Mouse (Mus musculus) MEL (cell line): ENCODE results near the gene Slc17a5. TPM values are rescaled to one million over a fixed set of nuclear protein-coding genes. Genes with fewer than 3 reads are reported as not detected.

Source experiments
- DNase-seq: peaks from one replicate; pipeline ENCODE4 v3.0.0; 2011; ENCODE audit warnings: low read depth, low spot score
- H3K27ac ChIP-seq: 2 replicates; pipeline ENCODE4 v1.5.1; 2012; ENCODE audit warnings: low read depth, mild to moderate bottlenecking, control low read depth, low read length, moderate library complexity; ENCODE audit not compliant: control insufficient read depth
- H3K27me3 ChIP-seq, 2 experiments: fragments of 150-350 bp in 1 of 2; sonication (generic) in 1 of 2; 2 replicates each; pipeline ENCODE4 v1.6.1; 2012; ENCODE audit warnings: low read length in 2 of 2, mild to moderate bottlenecking in 2 of 2, improper control_type of control experiment in 1 of 2, moderate library complexity in 1 of 2; ENCODE audit not compliant: insufficient read depth in 2 of 2, control insufficient read depth in 1 of 2
- H3K36me3 ChIP-seq, 2 experiments: 2 replicates each; pipeline ENCODE4 v1.6.1; 2012 to 2014; ENCODE audit warnings: low read length in 2 of 2, improper control_type of control experiment in 1 of 2, inconsistent platforms in 1 of 2, mild to moderate bottlenecking in 1 of 2; ENCODE audit not compliant: insufficient read depth in 2 of 2, control insufficient read depth in 1 of 2
- H3K4me1 ChIP-seq, 2 experiments: fragments of 150-350 bp in 1 of 2; sonication (generic) in 1 of 2; 2 replicates each; pipeline ENCODE4 v1.6.1; 2012; ENCODE audit warnings: low read length in 2 of 2, improper control_type of control experiment in 1 of 2, mild to moderate bottlenecking in 1 of 2; ENCODE audit not compliant: insufficient read depth in 2 of 2, control insufficient read depth in 1 of 2
- H3K4me3 ChIP-seq, 2 experiments: fragments of 150-350 bp in 1 of 2; sonication (generic) in 1 of 2; 2 replicates each; pipeline ENCODE4 v1.5.1; 2012; ENCODE audit warnings: low read depth in 2 of 2, low read length in 2 of 2, mild to moderate bottlenecking in 2 of 2, moderate library complexity in 2 of 2, control low read depth in 1 of 2, improper control_type of control experiment in 1 of 2; ENCODE audit not compliant: control insufficient read depth in 1 of 2, insufficient read depth in 1 of 2
- H3K79me2 ChIP-seq: 2 replicates; pipeline ENCODE4 v1.6.1; 2012; ENCODE audit warnings: mild to moderate bottlenecking, low read length, moderate library complexity; ENCODE audit not compliant: control insufficient read depth, poor library complexity, insufficient read depth
- H3K9ac ChIP-seq: 2 replicates; pipeline ENCODE4 v1.6.1; 2012; ENCODE audit warnings: low read depth, mild to moderate bottlenecking, control low read depth, low read length, moderate library complexity; ENCODE audit not compliant: control insufficient read depth, poor library complexity, severe bottlenecking
- H3K9me3 ChIP-seq: fragments of 150-350 bp; sonication (generic); replicated peaks from 2 replicates; pipeline ENCODE4 v1.6.1; 2012; ENCODE audit warnings: mild to moderate bottlenecking, low read length, improper control_type of control experiment, moderate library complexity; ENCODE audit not compliant: insufficient read depth
- BHLHE40 ChIP-seq: IDR thresholded peaks from 2 replicates; pipeline ENCODE4 v1.6.1; 2012; ENCODE audit warnings: low read depth, mild to moderate bottlenecking, inconsistent platforms, low read length, improper control_type of control experiment, borderline replicate concordance
- CHD1 ChIP-seq: IDR thresholded peaks from 2 replicates; pipeline ENCODE4 v1.6.1; 2012; ENCODE audit warnings: low read depth, mild to moderate bottlenecking, inconsistent platforms, low read length, improper control_type of control experiment
- CHD2 ChIP-seq: IDR thresholded peaks from 2 replicates; pipeline ENCODE4 v1.6.1; 2011; ENCODE audit warnings: low read length, improper control_type of control experiment
- E2F4 ChIP-seq: IDR thresholded peaks from 2 replicates; pipeline ENCODE4 v1.6.1; 2011; ENCODE audit warnings: low read depth, low read length, improper control_type of control experiment, borderline replicate concordance
- EP300 ChIP-seq, 2 experiments: IDR thresholded peaks; 2 replicates each; pipeline ENCODE4 v1.6.1; 2011; ENCODE audit warnings: improper control_type of control experiment in 2 of 2, low read length in 2 of 2, low read depth in 1 of 2, mild to moderate bottlenecking in 1 of 2
- GABPA ChIP-seq: IDR thresholded peaks from 2 replicates; pipeline ENCODE4 v1.6.1; 2012; ENCODE audit warnings: low read depth, mild to moderate bottlenecking, inconsistent platforms, low read length, improper control_type of control experiment, moderate library complexity
- GATA1 ChIP-seq: IDR thresholded peaks from 2 replicates; pipeline ENCODE4 v1.6.1; 2011; ENCODE audit warnings: low read depth, low read length, improper control_type of control experiment
- JUND ChIP-seq: IDR thresholded peaks from 2 replicates; pipeline ENCODE4 v1.6.1; 2011; ENCODE audit warnings: low read depth, mild to moderate bottlenecking, improper control_type of control experiment, low read length
- KAT2A ChIP-seq: conservative IDR thresholded peaks from 2 replicates; pipeline ENCODE4 v1.6.1; 2012; ENCODE audit warnings: low read depth, low read length, improper control_type of control experiment, inconsistent platforms
- MAFK ChIP-seq: IDR thresholded peaks from 2 replicates; pipeline ENCODE4 v1.6.1; 2011; ENCODE audit warnings: low read depth, mild to moderate bottlenecking, low read length, improper control_type of control experiment, borderline replicate concordance
- MAZ ChIP-seq: IDR thresholded peaks from 2 replicates; pipeline ENCODE4 v1.6.1; 2012; ENCODE audit warnings: low read depth, mild to moderate bottlenecking, inconsistent platforms, low read length, improper control_type of control experiment
- MXI1 ChIP-seq: IDR thresholded peaks from 2 replicates; pipeline ENCODE4 v1.6.1; 2011; ENCODE audit warnings: mild to moderate bottlenecking, low read depth, low read length, improper control_type of control experiment
- MYB ChIP-seq: IDR thresholded peaks from 2 replicates; pipeline ENCODE4 v1.6.1; 2011; ENCODE audit warnings: mild to moderate bottlenecking, low read depth, low read length, improper control_type of control experiment
- POLR2A ChIP-seq, 2 experiments: IDR thresholded peaks; 2 replicates each; pipeline ENCODE4 v1.6.1; 2011 to 2012; ENCODE audit warnings: low read length in 2 of 2, mild to moderate bottlenecking in 2 of 2, control low read depth in 1 of 2, improper control_type of control experiment in 1 of 2, low read depth in 1 of 2, moderate library complexity in 1 of 2; ENCODE audit not compliant: control insufficient read depth in 1 of 2, insufficient read depth in 1 of 2, poor library complexity in 1 of 2
- POLR2AphosphoS2 ChIP-seq: IDR thresholded peaks from 2 replicates; pipeline ENCODE4 v1.6.1; 2011; ENCODE audit warnings: low read length, improper control_type of control experiment
- POLR2AphosphoS5 ChIP-seq: IDR thresholded peaks from 2 replicates; pipeline ENCODE4 v1.6.1; 2012; ENCODE audit warnings: low read depth, borderline replicate concordance, mild to moderate bottlenecking, inconsistent platforms, low read length, moderate library complexity, mixed read lengths
- TCF12 ChIP-seq: IDR thresholded peaks from 2 replicates; pipeline ENCODE4 v1.6.1; 2014; ENCODE audit warnings: low read depth, mild to moderate bottlenecking, inconsistent platforms, low read length, improper control_type of control experiment, moderate library complexity
- UBTF ChIP-seq: IDR thresholded peaks from 2 replicates; pipeline ENCODE4 v1.6.1; 2012; ENCODE audit warnings: low read depth, mild to moderate bottlenecking, inconsistent platforms, low read length, improper control_type of control experiment, moderate library complexity, borderline replicate concordance; ENCODE audit not compliant: insufficient read depth
- USF2 ChIP-seq, 2 experiments: IDR thresholded peaks; 2 replicates each; pipeline ENCODE4 v1.6.1; 2011 to 2012; ENCODE audit warnings: improper control_type of control experiment in 2 of 2, low read length in 2 of 2, borderline replicate concordance in 1 of 2, inconsistent platforms in 1 of 2, low read depth in 1 of 2, mild to moderate bottlenecking in 1 of 2; ENCODE audit not compliant: insufficient read depth in 1 of 2
- ZMIZ1 ChIP-seq: IDR thresholded peaks from 2 replicates; pipeline ENCODE4 v1.6.1; 2012; ENCODE audit warnings: low read depth, mild to moderate bottlenecking, inconsistent platforms, low read length, improper control_type of control experiment, moderate library complexity
- ZNF384 ChIP-seq: IDR thresholded peaks from 2 replicates; pipeline ENCODE4 v1.6.1; 2012; ENCODE audit warnings: low read depth, mild to moderate bottlenecking, inconsistent platforms, low read length, improper control_type of control experiment
- polyA plus RNA-seq, 2 experiments: library from polyadenylated mRNA; stranded (reverse) in 1 of 2; unstranded in 1 of 2; fragments of >175 nt in 1 of 2; fragments of >200 nt in 1 of 2; gene quantifications; 2 replicates each; pipeline versions ENCODE4 v1.2.1 to v1.2.4; 2012; ENCODE audit warnings: low replicate concordance in 2 of 2, low read depth in 1 of 2; ENCODE audit not compliant: insufficient read length in 2 of 2, insufficient read depth in 1 of 2, missing spikeins in 1 of 2
- total RNA-seq: library from RNA; depleted of rRNA; stranded (reverse); fragments of 300-350 nt; gene quantifications from 2 replicates; pipeline ENCODE4 v1.2.3, GENCODE M21; 2012

Gene Slc17a5
- total and polyA plus RNA-seq, 3 experiments, result 3.5 to 4.1 TPM; not detected in 1

GRCm38 (mm10) chr9:78501284-78501683 is 86.6 kb downstream of the Slc17a5 start:
- Histone ChIP-seq H3K4me1 (no peaks in the 10 kb centered on the region), H3K4me3 (no peak overlapping the region), H3K9me3 (no peaks in the 10 kb centered on the region), H3K79me2 (no peaks in the 10 kb centered on the region), H3K36me3 (no peaks in the 10 kb centered on the region), H3K27me3 (peaks cover 0 to 2% of the 10 kb centered on the region in 2 experiments; a peak in 3 of 4 replicates), H3K27ac (no peak overlapping the region), H3K9ac (no peak overlapping the region)
- no peak for DNase-seq
- TF ChIP-seq CHD2, result no peak
- no peak for TF ChIP-seq UBTF
- no peak for TF ChIP-seq BHLHE40
- TF ChIP-seq MYB, result no peak
- TF ChIP-seq POLR2A (IDR thresholded peaks at IDR 0.05; ENCODE audit: control insufficient read depth in 1 of 2, insufficient read depth in 1 of 2, low read depth in 1 of 2, low read length in 2 of 2, poor library complexity in 1 of 2), result no peak
- no peak for TF ChIP-seq CHD1
- no peak for TF ChIP-seq USF2 (IDR thresholded peaks at IDR 0.05; ENCODE audit: borderline replicate concordance in 1 of 2, insufficient read depth in 1 of 2, low read depth in 1 of 2, low read length in 2 of 2)
- no peak for TF ChIP-seq POLR2AphosphoS5
- no peak for TF ChIP-seq MAZ
- TF ChIP-seq GABPA, result no peak
- TF ChIP-seq MXI1, result no peak
- no peak for TF ChIP-seq TCF12
- no peak for TF ChIP-seq EP300 (IDR thresholded peaks at IDR 0.05; ENCODE audit: low read depth in 1 of 2, low read length in 2 of 2)
- TF ChIP-seq JUND, result no peak
- no peak for TF ChIP-seq POLR2AphosphoS2

- Histone ChIP-seq H3K4me3 (no peak overlapping the region), H3K27ac (no peak overlapping the region), H3K79me2 (no peaks in the 10 kb centered on the region), H3K9ac (no peak overlapping the region), H3K27me3 (peaks cover 0 to 5% of the 10 kb centered on the region in 2 experiments; a peak in 3 of 4 replicates), H3K4me1 (no peaks in the 10 kb centered on the region), H3K36me3 (no peaks in the 10 kb centered on the region), H3K9me3 (no peaks in the 10 kb centered on the region)
- no peak for TF ChIP-seq MYB
- DNase-seq, result no peak
Observed at GRCm38 (mm10) chr9:78500386-78500785, 87.5 kb downstream of the Slc17a5 start.

- Histone ChIP-seq H3K27ac (no peak overlapping the region), H3K9me3 (no peaks in the 10 kb centered on the region), H3K9ac (no peak overlapping the region), H3K27me3 (peaks cover 6 to 11% of the 10 kb centered on the region in 2 experiments; a peak in 3 of 4 replicates), H3K79me2 (no peaks in the 10 kb centered on the region), H3K4me3 (no peak overlapping the region), H3K36me3 (no peaks in the 10 kb centered on the region), H3K4me1 (no peaks in the 10 kb centered on the region; a peak in 1 of 4 replicates)
- no peak for DNase-seq
- TF ChIP-seq CHD1 (no peak), KAT2A (no peak), ZMIZ1 (no peak), BHLHE40 (no peak), POLR2AphosphoS2 (no peak), TCF12 (no peak), E2F4 (no peak), ZNF384 (no peak), GATA1 (no peak), MAFK (no peak)
Observed at GRCm38 (mm10) chr9:78493171-78493570, 94.7 kb downstream of the Slc17a5 start.
